Mouse (Mus musculus): ENCODE data around the gene Wdr64.
A peak's percentile ranks its signal among the peaks of the same experiment; 100 is the strongest.

Wdr64 gene

GRCm38 (mm10) chr1:175698293-175698692 is at the start of gene Wdr64:
Gene Wdr64 (plus strand): TSS chr1:175698593.
- no peak for DNase-seq (ENCODE audit: low spot score in 2 of 2)

- DNase-seq (ENCODE audit: low spot score in 2 of 2) = no peak
Measured at GRCm38 (mm10) chr1:175648615-175649014, 49.8 kb upstream of the Wdr64 start.

GRCm38 (mm10) chr1:175659900-175660299 is 38.5 kb upstream of the Wdr64 start:
- no peak for DNase-seq (ENCODE audit: low spot score in 2 of 2)

- DNase-seq (ENCODE audit: low spot score in 2 of 2) = peak; percentile 12 to 41
Measured at GRCm38 (mm10) chr1:175668666-175669405, 29.6 kb upstream of the Wdr64 start.

GRCm38 (mm10) chr1:175669456-175669855 is 28.9 kb upstream of the Wdr64 start:
- DNase-seq (ENCODE audit: low spot score in 2 of 2) = no peak

GRCm38 (mm10) chr1:175670042-175670441 is 28.4 kb upstream of the Wdr64 start:
- DNase-seq (ENCODE audit: low spot score in 2 of 2) = no peak

GRCm38 (mm10) chr1:175671626-175672025 is 26.8 kb upstream of the Wdr64 start:
- DNase-seq (ENCODE audit: low spot score in 2 of 2) = no peak

GRCm38 (mm10) chr1:175673563-175674325 is 24.6 kb upstream of the Wdr64 start:
- no peak for DNase-seq (ENCODE audit: low spot score in 2 of 2)

- no peak for DNase-seq (ENCODE audit: low spot score in 2 of 2)
Measured at GRCm38 (mm10) chr1:175675116-175675515, 23.3 kb upstream of the Wdr64 start.

- no peak for DNase-seq (ENCODE audit: low spot score in 2 of 2)
Measured at GRCm38 (mm10) chr1:175677459-175677858, 20.9 kb upstream of the Wdr64 start.

- DNase-seq (ENCODE audit: low spot score in 2 of 2) = no peak
Measured at GRCm38 (mm10) chr1:175680995-175681394, 17.4 kb upstream of the Wdr64 start.

GRCm38 (mm10) chr1:175691686-175692245 is 6.6 kb upstream of the Wdr64 start:
- DNase-seq (ENCODE audit: low spot score in 2 of 2) = no peak

- peak; percentile 99 for DNase-seq (ENCODE audit: low spot score in 2 of 2)
Measured at GRCm38 (mm10) chr1:175692246-175692996, 6.0 kb upstream of the Wdr64 start, which contains the start of the genes Opn3 and Chml. Gene Opn3 (minus strand): TSS chr1:175692776. Gene Chml (minus strand): TSS chr1:175692901.

GRCm38 (mm10) chr1:175692997-175693361 is 5.4 kb upstream of the Wdr64 start:
- DNase-seq (ENCODE audit: low spot score in 2 of 2) = no peak

GRCm38 (mm10) chr1:175693429-175693960 is 4.9 kb upstream of the Wdr64 start:
- DNase-seq (ENCODE audit: low spot score in 2 of 2) = peak; percentile 7 to 27

GRCm38 (mm10) chr1:175699375-175699774 is 982 bp downstream of the Wdr64 start:
- DNase-seq (ENCODE audit: low spot score in 2 of 2) = no peak

- DNase-seq (ENCODE audit: low spot score in 2 of 2) = peak in 1 of 2 experiments; percentile 6
Measured at GRCm38 (mm10) chr1:175699796-175700195, 1.4 kb downstream of the Wdr64 start.

GRCm38 (mm10) chr1:175701145-175701544 is 2.8 kb downstream of the Wdr64 start:
- DNase-seq (ENCODE audit: low spot score in 2 of 2) = no peak

GRCm38 (mm10) chr1:175707599-175707998 is 9.2 kb downstream of the Wdr64 start:
- no peak for DNase-seq (ENCODE audit: low spot score in 2 of 2)

GRCm38 (mm10) chr1:175708013-175708412 is 9.6 kb downstream of the Wdr64 start:
- DNase-seq (ENCODE audit: low spot score in 2 of 2) = no peak

GRCm38 (mm10) chr1:175712338-175712909 is 14.0 kb downstream of the Wdr64 start:
- DNase-seq (ENCODE audit: low spot score in 2 of 2) = no peak

Data from thymus, postnatal 10 days (tissue).